Mouse (Mus musculus): ENCODE measurements around the gene Actr1a.

GRCm38 (mm10) chr19:46409506-46409905 lies 14.0 kb upstream of the Actr1a start:
- TF ChIP-seq TCF3 (IDR thresholded peaks at IDR 0.05; ENCODE audit: insufficient read length, low read depth) (no peak), MYOD1 (IDR thresholded peaks at IDR 0.05; ENCODE audit: control insufficient read depth in 1 of 3, insufficient read length in 2 of 3, low read depth in 2 of 3) (no peak), POLR2A (IDR thresholded peaks at IDR 0.05; ENCODE audit: insufficient read length, low read depth) (no peak), POLR2AphosphoS2 (IDR thresholded peaks at IDR 0.05; ENCODE audit: insufficient read length, low read depth) (no peak), MAX (IDR thresholded peaks at IDR 0.05; ENCODE audit: low read depth) (no peak), SRF (IDR thresholded peaks at IDR 0.05; ENCODE audit: control insufficient read depth, insufficient read length, low read depth) (peak; percentile 45), USF1 (IDR thresholded peaks at IDR 0.05; ENCODE audit: low read depth) (no peak)
